Mouse (Mus musculus): ENCODE data around the gene Rbm14. TPM values are rescaled to one million over a fixed set of nuclear protein-coding genes. Genes with fewer than 3 reads are reported as not detected.

Gene Rbm14
- 10 to 100 TPM; 16.6 to 17.9 TPM for total RNA-seq (2021)
- long read RNA-seq, experiment 1, transcript Rbm14-201 (3 exons, 3,165 nt) = major isoform, 10 of 11 reads
- long read RNA-seq, experiment 1, partial matches to known transcripts = 0 of 11 reads
- long read RNA-seq, experiment 1, other reads (novel, unspliced or antisense) = 0 of 11 reads
- long read RNA-seq, experiment 2, transcript Rbm14-201 (3 exons, 3,165 nt) = major isoform, 5 of 6 reads
- long read RNA-seq, experiment 2, partial matches to known transcripts = 0 of 6 reads
- long read RNA-seq, experiment 2, other reads (novel, unspliced or antisense) = 1 of 6 reads

DNA sequence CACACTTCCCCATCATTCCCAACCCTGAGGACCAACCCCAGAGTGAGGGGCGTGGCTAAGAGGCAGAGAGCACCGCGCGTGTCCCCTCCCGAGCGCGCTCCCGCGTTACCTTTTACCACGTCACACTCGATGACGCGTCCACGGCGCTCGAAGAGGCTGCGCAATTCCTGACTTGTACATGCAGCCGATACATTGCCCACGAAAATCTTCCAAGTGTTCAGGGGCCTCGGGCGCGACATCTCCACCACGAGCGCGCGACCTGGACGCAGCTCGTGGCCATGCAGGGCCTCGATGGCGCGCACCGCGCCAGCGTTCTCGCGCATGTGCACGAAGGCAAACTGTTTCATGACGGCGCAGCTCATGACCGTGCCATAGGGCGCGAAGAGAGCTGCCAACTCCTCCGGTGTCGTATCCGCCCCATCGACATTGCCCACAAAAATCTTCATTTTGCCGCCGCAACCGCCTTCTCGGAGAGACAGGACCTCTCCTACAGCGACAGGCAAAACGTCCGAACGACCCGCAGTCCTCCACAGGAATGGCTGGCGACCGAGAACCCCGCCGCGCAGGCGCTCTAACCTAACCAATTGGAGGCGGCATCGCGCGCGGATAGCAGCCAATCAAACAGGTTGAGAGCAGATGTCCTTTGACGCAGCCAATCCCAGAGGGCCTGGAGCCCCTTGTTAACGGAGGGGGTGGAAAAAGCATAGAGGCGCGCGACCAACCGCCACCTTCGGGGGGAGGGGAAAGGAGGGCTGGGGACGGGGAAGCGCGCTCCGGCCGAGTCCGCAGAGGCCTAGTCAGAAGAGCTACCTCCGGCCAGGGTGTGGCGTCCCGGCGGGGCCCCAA is at the start of gene Rbm14, which contains the start of gene Gm21992:
Gene Rbm14 (minus strand): TSS at position 572 of the 846 bp plus-strand sequence.
Gene Gm21992 (minus strand): TSS at position 550 of the 846 bp plus-strand sequence.
- peak; percentile 98 to 99 for DNase-seq

DNA sequence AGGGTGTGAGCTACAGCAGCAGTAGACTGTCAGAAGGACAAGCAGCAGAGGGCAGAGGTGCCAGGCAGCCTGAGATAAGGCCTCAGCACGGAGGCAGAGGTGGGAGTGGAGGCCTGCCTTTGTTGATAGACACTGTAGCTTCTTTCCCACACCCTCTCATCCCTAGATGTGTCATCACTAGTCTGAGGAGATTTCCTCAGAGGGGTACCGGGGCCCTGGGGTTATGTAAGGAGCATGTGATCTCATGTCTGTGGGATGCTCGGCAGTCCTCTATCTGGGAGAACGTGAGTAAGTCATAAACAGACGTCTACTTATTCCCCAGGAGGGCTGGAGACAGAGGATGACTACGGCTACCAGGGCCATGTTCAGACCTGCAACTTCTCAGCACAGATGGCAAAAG is 47.6 kb upstream of the Rbm14 start:
- no peak for DNase-seq

DNA sequence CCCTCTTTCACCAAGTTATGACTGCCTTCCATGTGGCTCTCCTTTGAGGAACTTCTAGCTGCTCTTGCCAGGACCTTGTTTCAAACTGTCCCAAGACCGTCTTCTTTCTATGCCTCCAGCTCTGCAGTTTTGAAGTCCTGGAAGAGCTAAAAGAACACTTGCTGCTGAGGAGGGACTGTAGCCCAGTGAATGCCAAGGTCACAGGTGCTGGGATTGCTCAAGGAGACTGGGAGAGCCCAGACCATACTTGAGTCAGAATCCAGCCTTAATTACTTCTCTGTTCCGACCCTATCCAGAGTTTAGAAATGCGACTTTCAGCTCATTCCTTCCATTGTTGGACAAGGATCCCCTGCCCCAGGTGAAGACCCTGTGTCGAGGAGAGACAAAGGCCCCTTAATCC is 44.5 kb upstream of the Rbm14 start:
- no peak for DNase-seq

DNA sequence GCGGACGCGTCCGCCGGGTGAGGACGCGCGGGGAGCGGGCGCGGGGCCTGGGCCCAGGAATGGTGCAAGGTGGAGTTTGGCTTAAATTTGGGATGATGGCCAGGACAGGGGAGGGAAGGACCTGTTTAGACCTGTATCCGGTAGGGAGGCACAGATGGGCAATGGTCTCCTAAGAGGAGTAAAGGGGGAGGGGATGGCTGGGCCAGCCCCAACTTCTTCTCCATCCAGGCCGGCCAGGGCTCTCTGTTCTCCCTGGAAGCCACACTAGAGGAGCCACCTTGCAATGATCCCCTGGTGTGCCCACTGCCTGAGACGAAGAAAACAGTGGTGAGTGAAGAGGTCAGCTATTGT is 44.0 kb upstream of the Rbm14 start:
- no peak for DNase-seq

DNA sequence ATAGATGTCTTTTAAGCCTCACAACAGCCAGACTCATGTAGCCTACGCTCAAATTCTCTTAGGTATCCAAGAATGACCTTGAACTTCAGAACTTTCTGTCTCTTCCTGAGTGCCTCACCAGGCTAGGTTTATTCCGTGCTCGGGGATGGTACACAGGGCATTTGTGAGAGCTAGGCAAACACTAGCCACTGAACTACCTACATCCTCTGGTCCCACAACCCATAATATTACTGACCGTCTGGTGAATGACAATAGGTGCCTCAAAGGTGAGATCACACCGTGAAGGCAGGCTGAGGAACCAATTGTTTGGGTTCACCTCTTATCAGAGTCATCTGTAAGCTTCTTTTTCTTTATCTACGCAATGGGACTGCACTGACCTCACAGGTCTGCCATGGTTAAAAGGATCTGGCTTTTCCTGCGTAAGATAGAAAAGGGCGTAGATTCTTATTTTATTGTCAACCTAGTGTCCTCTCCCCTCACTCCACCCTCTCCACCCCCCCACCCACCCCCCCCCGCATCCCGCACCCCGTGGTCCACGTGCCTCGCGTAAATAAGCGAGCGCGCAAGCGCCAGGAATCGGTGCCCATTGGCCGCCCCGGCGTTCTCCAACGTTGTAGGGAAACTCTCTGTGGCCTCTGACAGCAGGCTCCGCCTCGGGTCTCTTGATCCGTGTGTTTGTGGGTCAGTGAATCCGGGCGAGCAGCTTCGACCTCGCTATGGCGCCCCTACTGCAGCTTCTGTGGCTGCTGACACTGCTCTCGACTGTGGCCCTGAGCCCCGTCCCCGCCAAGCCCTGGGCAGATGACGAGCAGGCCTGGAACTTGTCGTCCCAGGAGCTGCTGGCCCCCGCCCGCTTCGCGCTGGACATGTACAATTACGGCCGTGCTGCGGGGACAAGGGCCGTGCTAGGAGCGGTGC is 43.4 kb upstream of the Rbm14 start, which contains the start of gene Ctsf:
Gene Ctsf (plus strand): TSS at position 579 of the 918 bp plus-strand sequence.
- peak; percentile 93 to 95 for DNase-seq

DNA sequence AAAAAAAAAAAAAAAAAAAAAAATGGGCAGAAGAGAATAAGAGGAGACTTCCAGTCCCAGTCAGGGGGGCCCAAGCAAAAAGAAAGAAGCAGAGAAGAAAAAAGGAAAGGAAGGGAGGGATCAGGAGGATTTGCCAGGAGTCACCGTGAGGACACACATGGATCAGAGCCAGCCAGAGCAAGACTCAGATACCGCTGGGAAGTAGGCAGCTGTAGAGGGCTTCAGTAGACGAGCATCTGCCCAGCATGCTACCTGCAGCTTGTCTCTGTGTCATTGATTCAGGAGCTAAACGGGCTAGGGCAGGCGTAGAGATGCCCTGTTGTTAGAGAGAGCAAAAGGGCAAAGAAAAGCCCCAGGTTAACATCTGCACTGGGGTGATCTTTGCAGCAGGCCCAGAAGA is 38.8 kb upstream of the Rbm14 start:
- DNase-seq = no peak

DNA sequence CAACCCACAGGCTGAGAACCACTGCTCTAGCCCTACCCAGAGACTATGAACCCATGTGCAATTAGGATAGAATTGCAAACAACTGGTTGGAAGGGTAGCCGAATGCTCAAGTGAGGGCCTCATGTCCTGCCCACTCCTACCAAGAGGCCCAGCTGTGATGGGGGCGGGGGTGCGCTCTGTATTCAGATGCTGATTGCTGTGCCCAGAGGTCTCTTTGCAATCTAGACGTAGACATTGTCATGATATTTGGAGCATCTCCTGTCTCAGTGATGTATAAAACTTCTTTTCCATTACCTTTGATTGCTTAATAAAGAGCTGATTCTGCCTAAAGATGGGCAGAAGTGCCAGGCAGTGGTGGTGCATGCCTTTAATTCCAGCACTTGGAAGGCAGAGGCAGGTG is 38.4 kb upstream of the Rbm14 start:
- DNase-seq = no peak

DNA sequence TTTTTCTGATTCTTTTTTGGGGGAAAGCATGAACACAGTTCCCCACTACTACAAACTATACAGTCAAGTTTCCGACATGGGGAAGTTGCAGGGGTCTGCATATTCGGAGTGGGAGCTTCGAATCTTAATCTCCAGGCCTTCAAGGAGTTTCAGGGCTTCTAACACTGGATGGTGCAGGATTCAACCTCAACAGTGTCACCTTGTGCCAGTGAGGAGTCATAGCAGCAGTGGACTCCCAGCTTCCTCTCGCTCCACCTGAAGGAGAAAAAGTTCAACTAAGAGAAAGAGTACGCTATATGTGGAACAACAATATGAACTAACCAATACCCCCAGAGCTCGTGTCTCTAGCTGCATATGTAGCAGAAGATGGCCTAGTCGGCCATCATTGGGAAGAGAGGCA is 36.1 kb upstream of the Rbm14 start:
- peak in 1 of 2 experiments; percentile 30 for DNase-seq

DNA sequence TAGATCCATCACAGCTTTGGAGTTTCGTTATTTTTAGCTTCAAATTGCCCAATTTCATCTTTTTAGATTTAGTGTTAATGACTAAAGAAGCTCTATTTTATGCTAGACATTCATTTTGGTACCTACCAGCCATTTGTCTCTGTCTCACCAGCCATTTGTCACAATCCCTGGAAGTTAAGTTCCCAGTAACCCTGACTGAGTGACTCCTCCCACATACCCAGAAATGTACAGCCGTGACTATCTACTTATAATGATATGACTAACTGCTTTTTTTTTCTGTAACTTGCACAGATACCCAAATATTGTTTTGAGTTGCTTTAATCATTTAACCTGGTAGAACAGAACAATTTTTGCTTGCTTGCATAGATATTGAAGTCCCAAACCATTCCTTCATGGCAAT is 34.4 kb upstream of the Rbm14 start:
- DNase-seq = no peak

DNA sequence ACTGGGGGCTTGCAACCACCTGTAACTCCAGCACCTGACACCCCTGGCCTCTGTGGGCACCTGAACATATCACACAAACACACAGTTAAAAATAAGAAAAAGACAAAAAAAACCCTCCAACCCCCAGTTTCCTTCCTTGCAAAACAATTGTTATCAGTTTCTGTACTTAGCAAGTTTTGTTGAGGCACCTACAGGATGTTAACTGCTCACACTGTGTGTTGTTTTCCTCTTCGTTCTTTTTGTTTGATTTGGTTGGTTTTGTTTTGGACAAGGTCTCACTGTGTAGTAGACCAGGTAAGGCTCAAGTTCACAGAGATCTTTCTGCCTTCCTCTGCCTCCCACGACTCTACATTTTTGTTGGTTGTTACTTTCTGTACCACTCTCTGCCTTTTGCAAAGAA is 31.2 kb upstream of the Rbm14 start:
- DNase-seq = no peak

DNA sequence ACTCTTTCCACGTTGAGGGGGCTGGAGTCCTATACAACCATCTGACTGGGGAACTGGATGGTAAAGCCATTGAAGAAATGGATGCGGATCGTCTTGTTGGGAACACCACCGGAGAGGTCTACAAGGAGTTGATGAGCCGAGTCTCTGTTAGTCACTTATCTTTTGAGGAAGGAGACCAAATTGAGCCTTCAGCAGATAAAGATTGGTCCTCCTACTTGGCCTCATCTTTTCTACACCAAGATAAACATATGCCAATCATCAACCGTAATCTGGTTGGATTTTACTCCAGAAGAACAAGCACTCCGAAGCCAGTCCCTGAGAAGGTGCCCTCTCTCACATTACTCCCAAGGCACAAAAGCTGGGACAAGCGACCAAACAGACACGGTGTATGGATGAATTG is 29.4 kb upstream of the Rbm14 start:
- DNase-seq = no peak

DNA sequence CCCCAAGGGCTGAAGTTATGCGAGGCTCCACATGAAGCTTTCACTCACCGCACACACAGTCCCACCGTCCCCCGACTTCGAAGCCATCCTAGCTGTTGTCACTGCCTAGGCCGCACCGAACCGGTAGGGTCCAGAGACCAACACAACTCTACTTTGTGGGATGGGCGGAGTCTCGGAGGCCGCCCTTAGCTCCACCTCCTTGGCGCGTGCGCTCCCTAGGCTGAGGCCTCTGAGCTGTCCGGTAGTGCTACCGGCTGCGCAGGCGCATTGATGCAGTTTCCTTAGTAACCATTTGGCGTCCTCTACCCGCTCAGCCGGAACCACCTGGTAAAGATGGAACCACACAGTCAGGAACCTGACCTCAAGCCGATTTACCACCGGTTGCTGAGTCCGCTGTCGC is 27.7 kb upstream of the Rbm14 start, which contains the start of the genes Ccs and Ccdc87:
Gene Ccs (minus strand): TSS at position 184 of the 400 bp plus-strand sequence.
Gene Ccdc87 (plus strand): TSS at position 218 of the 400 bp plus-strand sequence.
- peak; percentile 97 to 98 for DNase-seq

DNA sequence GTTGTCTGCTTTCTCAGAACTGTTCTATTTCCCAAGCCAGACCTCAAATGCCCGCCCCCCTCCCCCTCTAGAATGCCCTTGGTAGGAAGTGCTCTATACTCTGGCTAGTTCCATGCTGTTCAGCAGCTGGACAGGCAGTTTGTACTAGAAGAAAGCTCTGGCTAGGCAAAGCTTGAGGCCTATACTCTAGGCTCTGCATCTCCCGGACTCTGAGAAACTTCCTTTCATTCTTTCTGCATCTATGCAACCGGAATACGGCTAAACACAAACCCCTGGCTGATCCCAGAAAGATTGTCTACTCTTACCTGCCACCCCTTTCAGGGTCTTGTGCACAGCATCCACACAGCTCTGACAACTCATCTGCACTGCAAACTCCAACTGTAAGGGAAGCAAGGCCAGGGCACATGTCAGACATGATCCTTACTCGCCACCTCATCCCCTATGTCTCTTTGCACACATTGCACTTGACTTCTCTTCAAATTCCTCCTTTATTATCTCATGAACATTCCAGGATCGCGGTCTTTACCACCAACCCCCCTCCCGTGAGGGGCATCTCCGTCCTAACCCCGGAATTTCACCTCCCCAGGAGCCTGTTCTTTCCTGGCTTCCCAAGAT is 27.2 kb upstream of the Rbm14 start:
- DNase-seq = no peak

DNA sequence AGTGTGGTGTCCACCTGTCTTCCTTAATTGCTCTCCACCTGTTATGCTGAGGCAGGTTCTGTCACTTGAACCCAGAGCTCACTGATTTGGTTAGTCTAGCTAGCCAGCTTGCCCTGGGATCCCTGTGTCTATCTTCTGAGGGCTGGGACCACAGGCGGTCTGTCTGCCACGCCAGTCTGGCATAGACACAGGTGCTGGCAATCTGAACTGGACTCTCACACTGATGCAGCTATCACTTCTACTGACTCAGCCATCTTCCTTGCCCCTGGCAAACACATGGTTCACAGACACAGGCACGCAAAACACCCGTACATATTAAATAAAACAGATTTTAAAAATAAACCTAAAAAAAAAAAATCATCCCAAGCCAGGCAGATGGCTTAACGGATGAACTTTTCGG is 25.6 kb upstream of the Rbm14 start:
- no peak for DNase-seq

DNA sequence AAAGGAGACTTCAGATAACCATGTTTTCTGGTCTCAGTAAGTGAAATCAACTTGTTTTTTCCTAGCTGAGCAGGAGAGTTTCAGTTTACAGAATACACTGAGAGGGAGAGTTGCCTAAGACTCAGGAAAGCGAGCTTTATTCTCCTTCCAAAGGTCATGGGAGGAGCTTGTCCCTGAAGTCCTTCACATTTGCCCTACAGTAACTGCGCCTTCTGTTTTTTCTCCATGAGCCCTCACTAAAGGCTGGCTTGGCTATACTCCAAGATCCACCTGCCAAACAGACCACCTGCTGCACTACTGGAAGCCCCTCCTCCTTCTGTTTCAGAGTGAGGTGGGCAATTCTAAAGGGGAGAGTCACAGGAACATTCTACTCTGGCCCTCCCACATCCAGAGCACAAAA is 24.7 kb upstream of the Rbm14 start:
- DNase-seq = no peak

DNA sequence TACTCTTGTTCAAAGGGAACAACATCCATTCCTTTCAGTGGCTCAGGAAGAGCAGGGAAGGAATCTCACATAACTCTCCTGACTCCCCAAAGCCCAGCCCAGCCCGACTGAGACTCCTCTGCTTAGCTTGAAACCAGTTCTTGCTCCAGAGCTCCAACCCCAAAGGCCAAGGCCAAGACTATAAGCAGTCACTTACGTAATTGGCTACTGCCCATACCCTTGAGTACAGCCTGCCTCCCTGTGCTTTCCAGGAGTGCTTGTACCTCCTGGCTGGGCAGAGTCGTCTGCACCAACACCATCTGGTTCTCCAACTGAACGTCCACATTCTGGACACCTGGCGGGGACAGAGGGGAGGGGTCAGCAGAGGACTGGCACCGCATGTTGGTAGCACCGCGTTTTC is 22.5 kb upstream of the Rbm14 start:
- DNase-seq = peak in 1 of 2 experiments; percentile 39

DNA sequence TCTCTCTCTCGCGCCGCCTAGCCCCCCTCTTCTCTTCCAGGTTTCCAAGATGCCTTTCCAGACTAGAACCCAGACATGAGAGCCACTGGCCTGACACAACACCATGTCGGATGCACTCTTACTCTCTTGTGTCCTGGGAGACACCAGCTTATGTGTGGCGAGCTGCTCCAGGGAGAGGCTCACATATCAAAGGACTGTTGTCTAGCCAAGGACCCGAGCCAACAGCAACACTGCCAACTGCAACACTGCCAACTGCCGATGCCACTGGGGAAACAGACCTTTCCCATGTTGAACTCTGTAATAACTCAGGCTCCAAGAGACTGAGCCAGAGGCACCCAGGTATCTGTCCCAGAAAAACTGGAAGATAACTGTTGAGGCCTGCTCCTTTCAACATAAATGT is 17.7 kb upstream of the Rbm14 start:
- peak; percentile 78 to 83 for DNase-seq

DNA sequence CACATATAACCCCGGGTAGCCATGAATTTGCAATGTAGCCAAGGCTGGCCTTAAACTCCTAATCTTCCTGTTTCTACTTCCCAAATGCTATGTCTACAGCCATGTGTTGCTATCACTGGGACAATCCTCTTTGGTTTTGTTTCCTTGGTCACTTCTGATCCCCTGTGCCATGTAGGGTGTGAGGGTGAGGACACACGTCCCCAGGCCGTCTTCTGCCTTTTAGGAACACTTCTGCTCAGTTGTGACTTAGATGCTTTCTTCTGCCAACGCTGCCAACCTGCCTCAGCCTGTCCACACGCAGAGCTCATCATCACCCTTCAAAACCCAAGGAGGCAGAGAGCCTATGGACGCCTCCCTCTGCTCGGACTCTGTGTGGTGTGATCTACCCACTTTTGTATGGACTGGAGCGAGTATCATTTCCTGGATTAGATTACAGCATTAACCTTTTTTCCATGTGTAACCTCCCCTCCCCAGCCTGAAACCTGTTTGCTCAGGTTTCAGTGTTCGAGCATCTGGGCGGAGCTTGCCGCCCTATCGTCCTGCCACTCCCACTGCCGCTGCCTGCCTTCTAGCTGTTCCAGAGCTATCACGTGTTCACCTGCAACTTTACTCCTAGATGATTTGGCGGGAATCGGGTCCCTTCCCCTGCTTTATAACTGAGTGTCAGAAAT is 17.1 kb upstream of the Rbm14 start:
- DNase-seq = no peak

DNA sequence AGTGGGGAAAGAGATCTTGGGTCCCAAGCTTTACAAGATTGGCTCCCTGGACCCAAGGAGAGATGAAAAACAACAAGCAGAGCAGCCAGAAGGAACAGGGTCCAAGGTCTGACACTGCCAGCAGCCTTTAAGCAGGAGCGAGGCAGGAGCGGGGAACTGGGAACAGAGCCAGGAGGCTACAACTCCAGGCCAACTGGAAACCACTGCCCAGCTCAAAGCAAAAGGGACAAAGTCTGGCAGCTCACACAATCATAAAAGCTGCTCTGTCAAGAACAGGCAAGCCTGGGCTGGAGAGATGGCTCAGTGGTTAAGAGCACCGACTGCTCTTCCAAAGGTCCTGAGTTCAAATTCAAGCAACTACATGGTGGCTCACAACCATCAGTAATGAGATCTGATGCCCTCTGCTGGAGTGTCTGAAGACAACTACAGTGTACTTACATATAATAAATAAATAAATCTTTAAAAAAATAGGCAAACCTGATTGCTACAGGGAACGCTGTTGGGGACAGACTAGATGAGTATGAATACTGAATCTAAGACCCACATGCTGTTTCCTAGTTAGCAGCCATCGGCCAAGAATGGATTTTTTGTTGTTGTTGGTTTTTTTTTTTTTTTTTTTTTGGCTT is 9.4 kb upstream of the Rbm14 start:
- peak; percentile 86 to 91 for DNase-seq

DNA sequence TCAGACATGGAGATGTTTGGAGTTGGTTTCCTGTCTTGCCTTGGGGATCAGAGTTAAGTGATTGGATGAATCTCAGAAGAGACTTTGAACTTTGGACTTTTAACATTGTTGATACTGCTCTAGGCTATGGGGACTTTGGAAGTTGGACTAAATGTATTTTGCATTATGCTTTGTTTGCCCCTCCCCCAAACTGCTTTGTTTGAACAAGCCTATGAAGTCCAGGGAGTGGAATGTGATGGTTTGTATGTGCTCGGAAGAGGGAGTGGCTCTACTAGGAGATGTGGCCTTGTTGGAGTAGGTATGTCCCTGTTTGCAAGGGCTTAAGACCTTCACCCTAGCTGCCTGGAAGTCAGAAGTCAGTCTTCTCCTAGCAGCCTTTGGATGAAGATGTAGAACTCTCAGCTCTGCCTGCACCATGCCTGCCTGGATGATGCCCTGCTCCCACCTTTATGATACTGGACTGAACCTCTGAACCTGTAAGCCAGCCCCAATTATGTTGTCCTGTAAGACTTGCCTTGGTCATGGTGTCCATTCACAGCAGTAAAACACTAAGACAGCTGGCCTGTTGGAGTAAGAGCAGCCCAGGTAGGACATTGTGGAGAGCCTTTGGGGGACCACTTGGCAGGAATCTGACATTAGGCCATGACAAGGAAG is 5.9 kb upstream of the Rbm14 start:
- no peak for DNase-seq
